In genomic region chr7:27928818-27929695, GRCm38 (mm10) we compare ENCODE assay signal across 8 mouse cellular contexts. TPM values are rescaled to one million over a fixed set of nuclear protein-coding genes. Genes with fewer than 3 reads are reported as not detected.
A peak's percentile ranks its signal among the peaks of the same experiment; 100 is the strongest.
DNase-seq lines count a peak whose midpoint lies in the region; ATAC-seq and TF ChIP-seq lines count a peak whose summit lies in the region.

Zfp974 (minus strand) TSS chr7:27929460.

- no peaks in the 10 kb centered on the region for H3K9me3 ChIP-seq in hindbrain, embryonic 13.5 days

- WGBS in hindbrain, embryonic 13.5 days: 4% methylated on average over 40 of the region's 40 CpGs

- 0 out of 2 replicates have a peak, but pooled peaks cover 2% of the 10 kb centered on the region for H3K27me3 ChIP-seq in hindbrain, embryonic 13.5 days

- H3K4me3 ChIP-seq in hindbrain, embryonic 13.5 days: peak within 1 kb of the TSS; percentile 67
- H3K4me3 ChIP-seq in left cerebral cortex, adult 2 months: peak within 1 kb of the TSS; percentile 74

- peak within 1 kb of the TSS; percentile 82 for H3K9ac ChIP-seq in hindbrain, embryonic 13.5 days

- peak; percentile 86 for ATAC-seq in hindbrain, embryonic 13.5 days (ENCODE audit: low FRiP score)
- ATAC-seq in megakaryocyte, adult 5-6 weeks (ENCODE audit: poor library complexity, severe bottlenecking): peak; percentile 84

- peaks cover 9% of the 10 kb centered on the region for H3K4me1 ChIP-seq in hindbrain, embryonic 13.5 days (replicated peaks)

- intact Hi-C loops in left cerebral cortex, adult 2 months (cut with DNase I): loop anchor here (1.0 kb wide), 1 partner anchor 91 kb away; the partner anchor contains the start of gene Zfp59

- peak; percentile 71 for DNase-seq in T-cell, adult 2 months (ENCODE audit: low spot score)
- peak; percentile 57 for DNase-seq in cerebellum, adult 9-10 months
- DNase-seq in frontal cortex, postnatal 14 days (ENCODE audit: low spot score in 2 of 2): peak; percentile 33 to 55
- DNase-seq in left cerebral cortex, adult 2 months (ENCODE audit: extremely low spot score in 1 of 2, low spot score in 2 of 2): peak; percentile 59 to 60
- peak; percentile 55 to 72 for DNase-seq in right cerebral cortex, adult 2 months (ENCODE audit: low spot score in 2 of 2)
- peak; percentile 42 to 69 for DNase-seq in urinary bladder, postnatal 4 days (ENCODE audit: low spot score in 2 of 2)

- H3K27ac ChIP-seq in hindbrain, embryonic 13.5 days: peak within 1 kb of the TSS; percentile 80
- peak within 1 kb of the TSS; percentile 65; the same call in 1 of the 2 replicates for H3K27ac ChIP-seq in left cerebral cortex, adult 2 months

- H3K4me2 ChIP-seq in hindbrain, embryonic 13.5 days: peak within 1 kb of the TSS; percentile 87

- H3K36me3 ChIP-seq in hindbrain, embryonic 13.5 days: peaks cover 16% of the 10 kb centered on the region

- TF ChIP-seq CTCF in left cerebral cortex, adult 2 months (IDR thresholded peaks at IDR 0.05): no peak

RNA-seq across cellular contexts. Expression of gene Zfp974, which starts in this region (rescaled TPM):
- polyA plus RNA-seq in hindbrain, embryonic 13.5 days (2015; fragmentation: Nextera tagmentation; extraction: Ambion mirVana): 14.5 and 15.6 TPM in 2 replicates
- 10 to 100 TPM; 14.9 to 19.3 TPM for total RNA-seq in left cerebral cortex, adult 2 months (2021)
- total RNA-seq in megakaryocyte, adult 5-6 weeks (2015): 4.1 and 4.6 TPM in 2 replicates
- 4.2 and 5.8 TPM in 2 replicates for total RNA-seq in megakaryocyte, adult 5-6 weeks (2017)

Comparison
In these comparisons a context has a peak if more than half of its experiments do, and no peak if none do; other contexts are left out.
1. Peak in every context shown above with its lines: DNase-seq, ATAC-seq, H3K4me3 ChIP-seq and H3K27ac ChIP-seq.